Mouse (Mus musculus) embryonic facial prominence, embryonic 14.5 days (tissue): ENCODE data around the gene Card11. TPM values are rescaled to one million over a fixed set of nuclear protein-coding genes. Genes with fewer than 3 reads are reported as not detected.

Experiments used
- ATAC-seq: fragments of 200-750 bp; cut with Nextera tagmentation; 2 replicates; pipeline ENCODE4 v1.8.0; 2017; ENCODE audit warnings: low read depth, moderate number of reproducible peaks, moderate TSS enrichment
- DNase-seq: peaks from one replicate; pipeline ENCODE4 v3.0.0-alpha.2; 2015; ENCODE audit warnings: low spot score
- H3K27ac ChIP-seq: fragments of 300-500 bp; sonication (generic); replicated peaks from 2 replicates; pipeline ENCODE4 v1.5.1; 2014; ENCODE audit warnings: low read depth, mild to moderate bottlenecking, low read length, moderate library complexity
- H3K27me3 ChIP-seq: fragments of 300-500 bp; sonication (generic); replicated peaks from 2 replicates; pipeline ENCODE4 v1.6.1; 2014; ENCODE audit warnings: low read length; ENCODE audit not compliant: control insufficient read depth, insufficient read depth
- H3K36me3 ChIP-seq: fragments of 300-500 bp; sonication (generic); 2 replicates; pipeline ENCODE4 v1.6.1; 2014; ENCODE audit warnings: low read length, mixed read lengths; ENCODE audit not compliant: control insufficient read depth, insufficient read depth
- H3K4me1 ChIP-seq: fragments of 300-500 bp; sonication (generic); 2 replicates; pipeline ENCODE4 v1.6.1; 2014; ENCODE audit warnings: antibody characterized with exemption, low read length; ENCODE audit not compliant: control insufficient read depth, insufficient read depth
- H3K4me2 ChIP-seq: fragments of 300-500 bp; sonication (generic); 2 replicates; pipeline ENCODE4 v1.6.1; 2014; ENCODE audit warnings: low read depth, mild to moderate bottlenecking, low read length, moderate library complexity, mixed read lengths
- H3K4me3 ChIP-seq: fragments of 300-500 bp; sonication (generic); 2 replicates; pipeline ENCODE4 v1.5.1; 2014; ENCODE audit warnings: low read depth, mild to moderate bottlenecking, low read length
- H3K9ac ChIP-seq: fragments of 300-500 bp; sonication (generic); 2 replicates; pipeline ENCODE4 v1.6.1; 2014; ENCODE audit warnings: low read depth, mild to moderate bottlenecking, low read length, moderate library complexity, mixed read lengths
- H3K9me3 ChIP-seq: fragments of 300-500 bp; sonication (generic); 2 replicates; pipeline ENCODE4 v1.6.1; 2016; ENCODE audit warnings: low read length; ENCODE audit not compliant: control insufficient read depth
- WGBS: fragments of 180-500 bp; shearing (Covaris S2); extraction: QIAGEN DNeasy Blood & Tissue Kit; methylation state at CpG from one replicate; pipeline ENCODE4 v1.1.7; 2014; 5-methylcytosine and 5-hydroxymethylcytosine counted together
- polyA plus RNA-seq: library from polyadenylated mRNA; unstranded; fragments of >200 nt; fragmentation: Nextera tagmentation; extraction: Ambion mirVana; gene quantifications from 2 replicates; pipeline ENCODE4 v1.2.1, GENCODE M21; 2014

Gene Card11
- polyA plus RNA-seq, 1 experiment from 2014 or later: 0.10 TPM

GRCm38 (mm10) chr5:140878644-140879043 is 121.7 kb downstream of the Card11 start:
- DNase-seq (no peak), ATAC-seq (no peak)
- 69% methylated on average over 6 of the region's 6 CpGs for WGBS
- no peaks in the 10 kb centered on the region for H3K27me3 ChIP-seq
- no peak overlapping the region for H3K9ac ChIP-seq
- H3K36me3 ChIP-seq: no peaks in the 10 kb centered on the region
- H3K27ac ChIP-seq: no peak overlapping the region
- no peak overlapping the region for H3K4me2 ChIP-seq
- no peaks in the 10 kb centered on the region for H3K4me1 ChIP-seq
- H3K4me3 ChIP-seq: no peak overlapping the region
- H3K9me3 ChIP-seq: no peaks in the 10 kb centered on the region

DNA sequence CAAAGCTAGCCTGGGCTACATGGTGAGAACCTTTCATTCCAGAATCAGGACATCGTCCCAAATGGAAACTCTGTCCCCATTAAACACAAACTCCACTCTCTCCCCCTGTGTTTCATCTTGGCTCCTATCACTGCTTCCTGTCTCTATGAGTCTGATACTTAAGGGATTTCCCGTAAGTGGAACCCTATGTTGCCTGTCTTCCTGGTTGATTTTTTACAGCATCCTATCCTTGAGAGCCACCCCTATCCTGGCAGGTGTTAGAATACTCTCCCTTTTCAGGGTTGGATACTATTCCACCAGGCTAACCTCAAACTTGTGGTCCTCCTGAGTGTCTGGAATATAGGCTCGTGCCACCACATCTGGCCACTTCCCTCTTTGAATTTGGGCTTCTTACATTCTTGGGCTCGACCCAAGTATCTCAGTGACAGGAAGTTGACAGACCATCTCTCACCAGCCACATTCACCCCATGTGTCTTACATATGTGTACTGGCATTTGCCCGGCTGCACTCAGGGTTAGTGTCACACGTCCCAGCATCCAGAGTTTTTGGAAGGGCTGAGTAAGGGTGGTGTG is 126.6 kb downstream of the Card11 start:
- no peak for ATAC-seq
- Histone ChIP-seq H3K4me3 (no peak overlapping the region), H3K9ac (no peak overlapping the region), H3K9me3 (no peaks in the 10 kb centered on the region), H3K4me2 (0 out of 2 replicates have a peak overlapping the region, but pooled peaks have one; percentile 45), H3K4me1 (peaks cover 18% of the 10 kb centered on the region), H3K27ac (no peak overlapping the region), H3K36me3 (no peaks in the 10 kb centered on the region), H3K27me3 (no peaks in the 10 kb centered on the region)
- 67% methylated on average over 6 of the region's 6 CpGs for WGBS
- no peak for DNase-seq

DNA sequence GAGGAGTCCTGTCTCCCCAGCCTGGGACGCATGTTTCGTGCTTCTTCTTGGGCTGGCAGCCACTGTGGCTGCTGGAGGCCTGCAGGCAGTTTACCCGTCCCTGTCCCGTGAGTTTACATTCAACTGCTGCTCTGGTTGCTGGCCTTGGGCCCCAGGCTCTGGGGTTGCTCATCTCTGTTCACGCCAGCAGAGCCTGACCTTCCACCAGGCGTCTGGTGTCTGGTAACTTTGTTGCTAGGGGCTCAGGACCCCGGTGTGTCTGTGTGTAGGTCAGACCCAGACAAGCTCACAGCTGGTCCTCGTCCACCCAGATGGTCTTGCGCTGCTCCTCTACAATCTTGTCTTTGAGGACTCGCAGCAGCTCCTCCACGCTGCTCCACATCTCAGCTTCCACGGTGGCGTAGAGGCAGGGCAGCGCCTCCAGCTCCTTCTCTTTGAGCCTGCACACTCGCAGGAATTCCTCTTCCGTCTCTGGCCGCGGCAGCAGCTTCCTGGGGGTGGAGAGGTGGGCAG is 127.3 kb downstream of the Card11 start:
- peak overlapping the region; percentile 34; the same call in 1 of the 2 replicates for H3K9ac ChIP-seq
- DNase-seq (peak; percentile 26), ATAC-seq (peak; percentile 16; the same call in 1 of the 2 replicates)
- peaks cover 18% of the 10 kb centered on the region for H3K4me1 ChIP-seq
- 8% methylated on average over 18 of the region's 18 CpGs for WGBS
- no peaks in the 10 kb centered on the region for H3K36me3 ChIP-seq
- peak overlapping the region; percentile 39; the same call in 1 of the 2 replicates for H3K27ac ChIP-seq
- 0 out of 2 replicates have a peak overlapping the region, but pooled peaks have one; percentile 3 for H3K4me3 ChIP-seq
- no peaks in the 10 kb centered on the region for H3K27me3 ChIP-seq
- H3K9me3 ChIP-seq: no peaks in the 10 kb centered on the region
- H3K4me2 ChIP-seq: peak overlapping the region; percentile 45

DNA sequence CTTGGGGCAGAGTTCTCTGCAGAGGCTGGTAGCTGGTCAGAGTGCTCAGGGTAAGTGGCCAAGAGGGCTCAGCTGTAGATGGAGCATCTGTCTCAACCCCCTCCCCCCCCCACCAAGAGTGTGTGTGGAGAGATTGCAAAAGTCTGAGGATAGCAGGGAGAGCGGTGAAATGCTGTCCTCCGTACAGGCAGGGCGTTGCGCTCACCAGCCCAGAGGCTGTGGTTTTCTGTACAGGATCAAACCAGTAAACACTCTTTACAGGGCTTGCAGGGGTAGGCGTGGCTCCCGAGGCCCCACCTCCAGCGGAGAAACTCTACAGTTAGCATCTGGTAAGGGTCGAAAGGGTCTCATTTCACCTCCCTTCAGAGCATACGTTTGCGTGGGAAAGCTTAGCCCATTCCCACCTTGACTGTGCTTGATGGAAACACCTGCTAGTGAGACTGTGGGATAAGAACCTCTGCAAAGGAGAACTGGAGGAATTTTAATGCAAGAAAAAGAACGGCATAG is 127.8 kb downstream of the Card11 start:
- peak; percentile 68 for ATAC-seq
- no peaks in the 10 kb centered on the region for H3K27me3 ChIP-seq
- H3K4me2 ChIP-seq: peak overlapping the region; percentile 45
- 0 out of 2 replicates have a peak overlapping the region, but pooled peaks have one; percentile 3 for H3K4me3 ChIP-seq
- peaks cover 18% of the 10 kb centered on the region for H3K4me1 ChIP-seq
- WGBS: 14% methylated on average over 11 of the region's 11 CpGs
- H3K36me3 ChIP-seq: no peaks in the 10 kb centered on the region
- DNase-seq: peak; percentile 49
- H3K27ac ChIP-seq: peak overlapping the region; percentile 39; the same call in 1 of the 2 replicates
- H3K9me3 ChIP-seq: no peaks in the 10 kb centered on the region
- H3K9ac ChIP-seq: peak overlapping the region; percentile 34; the same call in 1 of the 2 replicates

DNA sequence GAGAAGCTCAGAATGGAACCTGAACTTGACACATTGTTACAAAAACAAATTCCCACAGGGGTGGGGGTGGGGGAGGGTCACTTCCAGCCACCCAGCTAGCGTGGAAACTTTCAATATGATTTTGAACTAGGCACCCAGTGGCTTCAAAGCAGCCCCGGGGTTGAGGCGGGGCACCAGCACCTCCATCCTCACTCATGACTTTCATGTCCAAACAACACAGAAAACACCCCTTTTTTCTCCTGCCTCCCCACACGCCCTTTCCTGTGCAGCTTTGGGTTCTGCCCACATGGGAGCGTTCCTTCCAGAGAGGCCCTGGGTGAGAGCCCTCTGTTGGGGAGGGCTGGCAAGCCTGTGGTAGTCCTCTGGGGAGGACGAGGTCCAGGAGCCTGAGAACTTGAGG is 129.1 kb downstream of the Card11 start:
- no peak for DNase-seq
- Histone ChIP-seq H3K9ac (no peak overlapping the region), H3K4me2 (no peak overlapping the region), H3K9me3 (no peaks in the 10 kb centered on the region), H3K4me3 (no peak overlapping the region), H3K27me3 (no peaks in the 10 kb centered on the region), H3K27ac (no peak overlapping the region), H3K4me1 (peaks cover 18% of the 10 kb centered on the region), H3K36me3 (no peaks in the 10 kb centered on the region)
- WGBS: 61% methylated on average over 6 of the region's 6 CpGs
- no peak for ATAC-seq

GRCm38 (mm10) chr5:140869034-140869433 is 131.3 kb downstream of the Card11 start:
- H3K4me3 ChIP-seq: no peak overlapping the region
- no peaks in the 10 kb centered on the region for H3K9me3 ChIP-seq
- no peak overlapping the region for H3K27ac ChIP-seq
- peaks cover 18% of the 10 kb centered on the region for H3K4me1 ChIP-seq
- no peak overlapping the region for H3K4me2 ChIP-seq
- WGBS: 65% methylated on average over 2 of the region's 2 CpGs
- DNase-seq: peak; percentile 74
- ATAC-seq: no peak
- no peaks in the 10 kb centered on the region for H3K36me3 ChIP-seq
- no peak overlapping the region for H3K9ac ChIP-seq
- H3K27me3 ChIP-seq: no peaks in the 10 kb centered on the region

GRCm38 (mm10) chr5:140859730-140860129 is 140.7 kb downstream of the Card11 start:
- no peak for ATAC-seq
- H3K4me3 ChIP-seq: no peak overlapping the region
- no peak overlapping the region for H3K27ac ChIP-seq
- 81% methylated on average over 5 of the region's 5 CpGs for WGBS
- H3K9ac ChIP-seq: no peak overlapping the region
- H3K4me2 ChIP-seq: no peak overlapping the region
- H3K4me1 ChIP-seq: no peaks in the 10 kb centered on the region
- H3K9me3 ChIP-seq: no peaks in the 10 kb centered on the region
- H3K36me3 ChIP-seq: no peaks in the 10 kb centered on the region
- no peaks in the 10 kb centered on the region for H3K27me3 ChIP-seq
- no peak for DNase-seq

DNA sequence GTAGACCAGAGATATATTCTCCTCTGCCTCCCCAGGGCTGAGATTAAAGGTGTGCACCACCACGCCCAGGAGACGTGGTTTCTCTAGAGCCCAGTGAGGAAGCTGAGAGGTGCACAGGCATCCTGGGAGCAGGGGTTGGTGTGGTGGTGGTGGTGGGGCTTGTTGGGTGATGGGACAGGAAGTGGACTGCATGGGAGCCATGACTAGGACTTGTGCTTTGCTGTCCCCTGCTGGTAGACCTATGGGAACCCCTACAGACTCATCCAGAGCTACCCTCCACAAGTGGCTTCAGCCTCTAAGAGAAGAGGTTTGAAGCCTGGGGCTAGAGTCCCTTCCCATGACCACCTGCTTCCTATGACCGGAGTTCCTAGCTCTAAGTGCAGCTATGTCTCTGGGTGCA is 142.0 kb downstream of the Card11 start:
- 81% methylated on average over 3 of the region's 3 CpGs for WGBS
- Histone ChIP-seq H3K36me3 (no peaks in the 10 kb centered on the region), H3K9ac (no peak overlapping the region), H3K27ac (no peak overlapping the region), H3K4me2 (no peak overlapping the region), H3K27me3 (no peaks in the 10 kb centered on the region), H3K4me3 (no peak overlapping the region), H3K4me1 (no peaks in the 10 kb centered on the region), H3K9me3 (no peaks in the 10 kb centered on the region)
- ATAC-seq: no peak
- no peak for DNase-seq
